Mouse (Mus musculus): ENCODE results near the gene Slc13a3. TPM values are rescaled to one million over a fixed set of nuclear protein-coding genes. Genes with fewer than 3 reads are reported as not detected.

Slc13a3 gene
- polyA plus RNA-seq, 1 experiment from 2014 or later = 0.90 TPM

GRCm38 (mm10) chr2:165467824-165468452 lies 5.1 kb downstream of the Slc13a3 start:
- Histone ChIP-seq H3K4me1 (ENCODE audit: insufficient read depth, low read depth, low read length) (no peaks in the 10 kb centered on the region), H3K36me3 (ENCODE audit: insufficient read depth, low read length) (no peaks in the 10 kb centered on the region), H3K27me3 (replicated peaks; ENCODE audit: insufficient read depth, low read length) (no peaks in the 10 kb centered on the region; the same call in 1 of the 2 replicates), H3K4me3 (ENCODE audit: low read depth, low read length) (no peak overlapping the region), H3K27ac (ENCODE audit: low read length) (no peak overlapping the region), H3K9me3 (ENCODE audit: low read length) (no peaks in the 10 kb centered on the region), H3K9ac (replicated peaks; ENCODE audit: low read depth) (no peak overlapping the region), H3K4me2 (replicated peaks; ENCODE audit: low read depth, low read length) (no peak overlapping the region)
- no peak for TF ChIP-seq EP300 (IDR thresholded peaks at IDR 0.05)
- TF ChIP-seq CTCF (IDR thresholded peaks at IDR 0.05) = no peak
- WGBS = 25% methylated on average over 15 of the region's 15 CpGs
- peak; percentile 65 for ATAC-seq
- DNase-seq (ENCODE audit: low spot score) = peak; percentile 58

- no peak overlapping the region for H3K4me3 ChIP-seq (ENCODE audit: low read depth, low read length)
- H3K4me1 ChIP-seq (ENCODE audit: insufficient read depth, low read depth, low read length) = no peaks in the 10 kb centered on the region
- DNase-seq (ENCODE audit: low spot score) (no peak), ATAC-seq (no peak)
- no peak overlapping the region for H3K4me2 ChIP-seq (replicated peaks; ENCODE audit: low read depth, low read length)
- TF ChIP-seq CTCF (IDR thresholded peaks at IDR 0.05) = no peak
- TF ChIP-seq EP300 (IDR thresholded peaks at IDR 0.05) = no peak
- 15% methylated on average over 7 of the region's 7 CpGs for WGBS
- H3K9me3 ChIP-seq (ENCODE audit: low read length) = no peaks in the 10 kb centered on the region
- no peak overlapping the region for H3K9ac ChIP-seq (replicated peaks; ENCODE audit: low read depth)
- no peak overlapping the region for H3K27ac ChIP-seq (ENCODE audit: low read length)
- H3K27me3 ChIP-seq (replicated peaks; ENCODE audit: insufficient read depth, low read length) = no peaks in the 10 kb centered on the region
- no peaks in the 10 kb centered on the region for H3K36me3 ChIP-seq (ENCODE audit: insufficient read depth, low read length)
These were observed 13.4 kb downstream of the Slc13a3 start for GRCm38 (mm10) chr2:165459663-165460062.

GRCm38 (mm10) chr2:165458189-165458588 lies 14.8 kb downstream of the Slc13a3 start:
- no peak for TF ChIP-seq CTCF (IDR thresholded peaks at IDR 0.05)
- no peak for TF ChIP-seq EP300 (IDR thresholded peaks at IDR 0.05)
- Histone ChIP-seq H3K36me3 (ENCODE audit: insufficient read depth, low read length) (no peaks in the 10 kb centered on the region), H3K9me3 (ENCODE audit: low read length) (no peaks in the 10 kb centered on the region), H3K27ac (ENCODE audit: low read length) (no peak overlapping the region), H3K4me2 (replicated peaks; ENCODE audit: low read depth, low read length) (no peak overlapping the region), H3K4me1 (ENCODE audit: insufficient read depth, low read depth, low read length) (no peaks in the 10 kb centered on the region), H3K4me3 (ENCODE audit: low read depth, low read length) (no peak overlapping the region), H3K27me3 (replicated peaks; ENCODE audit: insufficient read depth, low read length) (no peaks in the 10 kb centered on the region), H3K9ac (replicated peaks; ENCODE audit: low read depth) (no peak overlapping the region)
- no peak for DNase-seq (ENCODE audit: low spot score)
- ATAC-seq = no peak
- 52% methylated on average over 5 of the region's 5 CpGs for WGBS

- H3K27ac ChIP-seq (ENCODE audit: low read length) = no peak overlapping the region
- H3K4me3 ChIP-seq (ENCODE audit: low read depth, low read length) = no peak overlapping the region
- no peaks in the 10 kb centered on the region for H3K9me3 ChIP-seq (ENCODE audit: low read length)
- no peaks in the 10 kb centered on the region for H3K36me3 ChIP-seq (ENCODE audit: insufficient read depth, low read length)
- no peak overlapping the region for H3K9ac ChIP-seq (replicated peaks; ENCODE audit: low read depth)
- H3K27me3 ChIP-seq (replicated peaks; ENCODE audit: insufficient read depth, low read length) = no peaks in the 10 kb centered on the region
- TF ChIP-seq EP300 (IDR thresholded peaks at IDR 0.05) = no peak
- TF ChIP-seq CTCF (IDR thresholded peaks at IDR 0.05) = no peak
- no peaks in the 10 kb centered on the region for H3K4me1 ChIP-seq (ENCODE audit: insufficient read depth, low read depth, low read length)
- ATAC-seq = no peak
- DNase-seq (ENCODE audit: low spot score) = no peak
- H3K4me2 ChIP-seq (replicated peaks; ENCODE audit: low read depth, low read length) = no peak overlapping the region
- 59% methylated on average over 2 of the region's 2 CpGs for WGBS
These were observed 16.3 kb downstream of the Slc13a3 start for GRCm38 (mm10) chr2:165456710-165457109.

- Histone ChIP-seq H3K4me2 (replicated peaks; ENCODE audit: low read depth, low read length) (no peak overlapping the region), H3K4me1 (ENCODE audit: insufficient read depth, low read depth, low read length) (no peaks in the 10 kb centered on the region), H3K36me3 (ENCODE audit: insufficient read depth, low read length) (no peaks in the 10 kb centered on the region), H3K9ac (replicated peaks; ENCODE audit: low read depth) (no peak overlapping the region), H3K27me3 (replicated peaks; ENCODE audit: insufficient read depth, low read length) (no peaks in the 10 kb centered on the region), H3K9me3 (ENCODE audit: low read length) (no peaks in the 10 kb centered on the region), H3K27ac (ENCODE audit: low read length) (no peak overlapping the region), H3K4me3 (ENCODE audit: low read depth, low read length) (no peak overlapping the region)
- DNase-seq (ENCODE audit: low spot score) = peak; percentile 30
- no peak for TF ChIP-seq EP300 (IDR thresholded peaks at IDR 0.05)
- TF ChIP-seq CTCF (IDR thresholded peaks at IDR 0.05) = no peak
- WGBS = 61% methylated on average over 12 of the region's 12 CpGs
- no peak for ATAC-seq
These were observed 20.0 kb downstream of the Slc13a3 start for GRCm38 (mm10) chr2:165452730-165453693.

- 67% methylated on average over 9 of the region's 9 CpGs for WGBS
- no peaks in the 10 kb centered on the region for H3K27me3 ChIP-seq (replicated peaks; ENCODE audit: insufficient read depth, low read length)
- H3K4me2 ChIP-seq (replicated peaks; ENCODE audit: low read depth, low read length) = no peak overlapping the region
- H3K9ac ChIP-seq (replicated peaks; ENCODE audit: low read depth) = no peak overlapping the region
- no peak overlapping the region for H3K4me3 ChIP-seq (ENCODE audit: low read depth, low read length)
- no peak for ATAC-seq
- no peaks in the 10 kb centered on the region for H3K9me3 ChIP-seq (ENCODE audit: low read length)
- DNase-seq (ENCODE audit: low spot score) = no peak
- no peaks in the 10 kb centered on the region for H3K4me1 ChIP-seq (ENCODE audit: insufficient read depth, low read depth, low read length)
- H3K36me3 ChIP-seq (ENCODE audit: insufficient read depth, low read length) = no peaks in the 10 kb centered on the region
- H3K27ac ChIP-seq (ENCODE audit: low read length) = no peak overlapping the region
- TF ChIP-seq CTCF (IDR thresholded peaks at IDR 0.05) = no peak
- no peak for TF ChIP-seq EP300 (IDR thresholded peaks at IDR 0.05)
These were observed 24.6 kb downstream of the Slc13a3 start for GRCm38 (mm10) chr2:165448475-165448874.

All from lung, postnatal 0 days (tissue).